Mouse (Mus musculus) intestine, embryonic 16.5 days (tissue): ENCODE results near the gene Tfb1m. TPM values are rescaled to one million over a fixed set of nuclear protein-coding genes. Genes with fewer than 3 reads are reported as not detected.

Experiments
- ATAC-seq: fragments of 200-750 bp; cut with Nextera tagmentation; 2 replicates; pipeline ENCODE4 v1.8.0; 2017; ENCODE audit warnings: moderate TSS enrichment, moderate library complexity
- H3K27ac ChIP-seq: fragments of 300-500 bp; sonication (generic); 2 replicates; pipeline ENCODE4 v1.5.1; 2014; ENCODE audit warnings: mild to moderate bottlenecking, low read length
- H3K27me3 ChIP-seq: fragments of 300-500 bp; sonication (generic); replicated peaks from 2 replicates; pipeline ENCODE4 v1.6.1; 2014; ENCODE audit warnings: low read length, control low read depth, mixed read lengths; ENCODE audit not compliant: control insufficient read depth, insufficient read depth
- H3K36me3 ChIP-seq: fragments of 300-500 bp; sonication (generic); 2 replicates; pipeline ENCODE4 v1.6.1; 2014; ENCODE audit warnings: low read length, control low read depth; ENCODE audit not compliant: control insufficient read depth, insufficient read depth
- H3K4me1 ChIP-seq: fragments of 300-500 bp; sonication (generic); 2 replicates; pipeline ENCODE4 v1.6.1; 2014; ENCODE audit warnings: low read length, control low read depth, mixed read lengths; ENCODE audit not compliant: control insufficient read depth, insufficient read depth
- H3K4me2 ChIP-seq: fragments of 300-500 bp; sonication (generic); 2 replicates; pipeline ENCODE4 v1.6.1; 2014; ENCODE audit warnings: low read depth, low read length, control low read depth
- H3K4me3 ChIP-seq: fragments of 300-500 bp; sonication (generic); 2 replicates; pipeline ENCODE4 v1.5.1; 2014; ENCODE audit warnings: mild to moderate bottlenecking, low read length
- H3K9ac ChIP-seq: fragments of 300-500 bp; sonication (generic); 2 replicates; pipeline ENCODE4 v1.6.1; 2014; ENCODE audit warnings: low read depth, low read length
- H3K9me3 ChIP-seq: fragments of 300-500 bp; sonication (generic); 2 replicates; pipeline ENCODE4 v1.6.1; 2016; ENCODE audit warnings: low read length, control low read depth; ENCODE audit not compliant: control insufficient read depth
- WGBS: fragments of 180-500 bp; shearing (Covaris S2); extraction: QIAGEN DNeasy Blood & Tissue Kit; methylation state at CpG from one replicate; pipeline ENCODE4 v1.1.7; 2014; 5-methylcytosine and 5-hydroxymethylcytosine counted together
- polyA plus RNA-seq: library from polyadenylated mRNA; unstranded; fragments of >200 nt; fragmentation: Nextera tagmentation; extraction: Ambion mirVana; gene quantifications from 2 replicates; pipeline ENCODE4 v1.2.1, GENCODE M21; 2015

Tfb1m gene
- polyA plus RNA-seq, 1 experiment from 2014 or later: 15.6 TPM

DNA sequence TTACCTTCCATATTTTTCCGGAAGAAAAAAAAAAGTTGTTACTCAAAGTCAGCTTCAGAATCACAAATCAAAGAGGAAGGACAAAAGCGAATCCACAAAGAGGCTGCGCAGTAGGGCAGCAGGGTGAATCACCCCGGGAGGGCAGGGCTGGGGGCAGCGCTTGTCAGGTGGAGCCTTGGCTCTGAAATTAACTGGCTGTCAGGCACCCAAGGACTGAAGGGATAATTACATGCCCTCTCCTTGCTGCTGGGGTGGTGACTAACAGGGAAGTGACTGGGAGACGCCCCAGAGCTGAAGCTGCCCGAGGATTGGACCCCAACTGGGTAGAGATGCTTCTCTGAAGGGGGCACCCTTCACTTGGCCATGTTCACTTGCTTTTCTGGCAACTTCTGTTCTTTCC is 71.7 kb downstream of the Tfb1m start:
- H3K4me3 ChIP-seq: no peak overlapping the region
- no peak overlapping the region for H3K4me2 ChIP-seq
- H3K27me3 ChIP-seq: no peaks in the 10 kb centered on the region
- H3K27ac ChIP-seq: no peak overlapping the region
- WGBS: 80% methylated on average over 7 of the region's 7 CpGs
- H3K9me3 ChIP-seq: no peaks in the 10 kb centered on the region
- no peak overlapping the region for H3K9ac ChIP-seq
- no peak for ATAC-seq
- no peaks in the 10 kb centered on the region for H3K4me1 ChIP-seq
- H3K36me3 ChIP-seq: no peaks in the 10 kb centered on the region

DNA sequence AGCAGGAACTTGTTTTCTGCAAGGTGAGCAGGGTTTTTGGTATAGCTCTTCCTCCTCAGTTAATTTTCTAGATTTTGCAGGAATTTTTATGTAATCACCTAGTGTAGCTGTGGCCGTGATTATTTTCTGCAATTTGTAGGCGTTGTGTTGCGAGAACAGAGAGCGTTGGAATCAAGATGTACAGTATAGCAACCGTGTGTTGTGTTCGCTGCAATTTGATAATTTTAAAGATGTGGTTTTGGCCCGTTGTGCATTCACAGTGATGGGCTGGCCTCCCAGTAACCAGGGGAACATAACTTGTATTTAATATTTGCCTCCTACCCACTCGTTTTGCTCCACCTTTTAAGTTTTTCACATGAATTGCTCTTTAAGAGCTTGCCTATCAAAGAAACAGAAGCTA is 74.5 kb downstream of the Tfb1m start:
- Histone ChIP-seq H3K4me3 (no peak overlapping the region), H3K4me1 (no peaks in the 10 kb centered on the region), H3K27ac (no peak overlapping the region), H3K27me3 (no peaks in the 10 kb centered on the region), H3K36me3 (no peaks in the 10 kb centered on the region), H3K9me3 (no peaks in the 10 kb centered on the region), H3K4me2 (no peak overlapping the region), H3K9ac (no peak overlapping the region)
- ATAC-seq: no peak
- 87% methylated on average over 8 of the region's 8 CpGs for WGBS

DNA sequence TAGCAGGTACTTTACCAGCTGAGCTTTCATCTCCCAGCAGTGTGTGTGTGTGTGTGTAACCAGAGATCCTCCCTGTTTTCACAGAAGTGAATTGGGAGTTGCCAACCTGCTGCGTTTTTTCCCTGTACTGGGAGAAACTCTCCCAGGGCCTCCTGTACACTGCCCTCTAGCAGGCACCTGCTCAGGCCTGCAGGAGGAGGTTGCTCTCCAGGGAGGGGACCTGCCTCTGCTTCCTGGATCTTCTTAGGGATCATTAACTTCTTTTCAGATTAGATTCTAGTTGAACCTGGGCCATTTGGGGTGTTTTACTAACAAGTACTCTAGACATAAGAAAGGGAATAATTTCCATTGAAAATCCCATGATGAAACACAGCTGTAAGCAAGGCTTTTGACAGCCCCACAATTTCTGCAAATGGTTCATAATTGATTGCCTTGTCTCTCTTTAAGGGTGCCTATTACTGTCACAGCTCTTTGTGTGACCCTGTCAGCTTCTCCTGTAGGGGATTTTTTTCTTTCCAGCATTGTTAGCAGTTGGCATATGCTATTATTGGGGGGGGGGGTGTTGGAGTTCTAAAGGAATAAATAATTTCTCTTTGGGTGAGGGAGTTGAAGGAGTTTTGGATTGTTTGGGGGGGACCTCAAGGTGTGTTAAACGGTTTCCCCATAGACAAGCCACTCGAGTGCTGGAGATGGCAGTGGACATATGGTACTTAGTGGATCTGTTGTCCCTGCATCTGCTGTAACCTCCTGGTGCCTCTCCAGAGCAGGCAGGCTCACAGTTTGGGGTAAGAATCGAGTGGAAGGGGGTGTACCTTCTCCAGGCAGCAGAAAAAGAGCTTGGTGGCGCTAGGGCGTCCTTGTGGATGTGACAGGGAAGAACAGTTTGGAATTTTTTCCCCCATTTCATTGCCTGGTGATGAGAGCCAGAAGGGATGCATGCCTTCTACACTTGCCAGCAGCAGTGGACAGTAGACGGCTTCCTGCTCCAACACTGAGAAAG is 75.7 kb downstream of the Tfb1m start:
- peak; percentile 75 for ATAC-seq
- no peak overlapping the region for H3K4me3 ChIP-seq
- H3K9me3 ChIP-seq: no peaks in the 10 kb centered on the region
- H3K36me3 ChIP-seq: no peaks in the 10 kb centered on the region
- H3K27me3 ChIP-seq: no peaks in the 10 kb centered on the region
- H3K4me1 ChIP-seq: no peaks in the 10 kb centered on the region
- no peak overlapping the region for H3K4me2 ChIP-seq
- no peak overlapping the region for H3K27ac ChIP-seq
- 51% methylated on average over 7 of the region's 7 CpGs for WGBS
- no peak overlapping the region for H3K9ac ChIP-seq

DNA sequence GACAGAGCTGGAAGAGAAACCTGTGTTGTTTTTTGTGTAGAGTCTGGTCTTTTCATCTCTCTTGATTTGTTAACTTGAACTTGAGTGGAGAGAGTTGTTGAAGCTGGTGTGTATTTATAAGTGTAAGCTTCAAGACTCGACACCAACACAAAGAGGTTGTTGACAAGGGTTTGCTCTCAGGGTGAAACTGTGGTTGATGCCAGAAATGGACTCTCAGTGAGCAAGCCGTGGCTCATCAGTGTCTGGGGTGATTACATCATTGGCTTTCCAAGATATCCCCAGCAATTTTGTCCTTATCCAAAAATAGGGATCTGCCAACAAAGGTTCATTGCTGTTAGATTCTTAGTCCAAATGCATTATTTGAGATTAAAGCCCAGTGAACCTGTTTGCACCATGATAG is 81.0 kb downstream of the Tfb1m start:
- WGBS: 70% methylated on average over 2 of the region's 2 CpGs
- no peaks in the 10 kb centered on the region for H3K4me1 ChIP-seq
- H3K27ac ChIP-seq: no peak overlapping the region
- H3K27me3 ChIP-seq: no peaks in the 10 kb centered on the region
- H3K9ac ChIP-seq: no peak overlapping the region
- H3K4me2 ChIP-seq: no peak overlapping the region
- H3K9me3 ChIP-seq: no peaks in the 10 kb centered on the region
- H3K4me3 ChIP-seq: no peak overlapping the region
- H3K36me3 ChIP-seq: no peaks in the 10 kb centered on the region
- ATAC-seq: no peak

DNA sequence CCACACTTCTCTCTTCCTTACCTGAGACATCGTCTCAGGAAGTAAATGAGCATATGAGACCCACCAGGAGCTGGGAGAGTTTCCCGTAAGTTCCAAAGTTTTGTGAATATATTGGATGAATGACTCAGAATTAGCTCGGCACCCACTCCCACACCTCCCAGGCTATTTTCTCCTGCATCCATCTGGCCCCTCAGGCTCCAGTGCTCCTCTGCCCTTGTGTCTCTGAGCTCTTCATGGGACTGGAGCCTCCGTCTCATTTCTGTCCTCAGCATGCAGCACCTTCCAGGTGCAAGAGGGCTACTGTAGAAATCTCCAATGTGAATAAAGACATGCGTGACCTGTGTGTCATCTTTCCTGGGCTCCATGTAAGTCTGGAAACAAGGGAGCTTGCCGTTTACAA is 85.6 kb downstream of the Tfb1m start:
- H3K27me3 ChIP-seq: no peaks in the 10 kb centered on the region
- no peak overlapping the region for H3K4me2 ChIP-seq
- 86% methylated on average over 6 of the region's 6 CpGs for WGBS
- no peak overlapping the region for H3K27ac ChIP-seq
- H3K9me3 ChIP-seq: no peaks in the 10 kb centered on the region
- no peaks in the 10 kb centered on the region for H3K36me3 ChIP-seq
- ATAC-seq: no peak
- no peaks in the 10 kb centered on the region for H3K4me1 ChIP-seq
- H3K4me3 ChIP-seq: no peak overlapping the region
- no peak overlapping the region for H3K9ac ChIP-seq

Other genes with a start within 250 kb of the Tfb1m start
- 3.1 TPM in 2 replicates for gene Tiam2, start 231.2 kb downstream of the Tfb1m start, polyA plus RNA-seq
- 0.22 TPM in 1 of 2 replicates, not detected in the other for gene Cldn20, start 25.2 kb downstream of the Tfb1m start, polyA plus RNA-seq
- not detected in 2 replicates for gene Nox3, start 138.5 kb upstream of the Tfb1m start, polyA plus RNA-seq